Mouse (Mus musculus) forebrain, postnatal 0 days (tissue): ENCODE results near the gene Asl. TPM values are rescaled to one million over a fixed set of nuclear protein-coding genes. Genes with fewer than 3 reads are reported as not detected.

ENCODE experiments used
- ATAC-seq: fragments of 200-750 bp; cut with Nextera tagmentation; 2 replicates; pipeline ENCODE4 v1.8.0; 2017; ENCODE audit warnings: mild to moderate bottlenecking, moderate library complexity
- DNase-seq: peaks from one replicate; pipeline ENCODE4 v3.0.0-alpha.2; 2015
- H3K27ac ChIP-seq: fragments of 300-500 bp; sonication (generic); 2 replicates; pipeline ENCODE4 v1.5.1; 2014; ENCODE audit warnings: low read depth, mild to moderate bottlenecking, antibody characterized with exemption, low read length, moderate library complexity, mixed read lengths
- H3K27me3 ChIP-seq: fragments of 300-500 bp; sonication (generic); 2 replicates; pipeline ENCODE4 v1.6.1; 2014; ENCODE audit warnings: mild to moderate bottlenecking, low read length, mixed read lengths; ENCODE audit not compliant: insufficient read depth
- H3K36me3 ChIP-seq: fragments of 300-500 bp; sonication (generic); 2 replicates; pipeline ENCODE4 v1.6.1; 2014; ENCODE audit warnings: mild to moderate bottlenecking, moderate library complexity; ENCODE audit not compliant: insufficient read depth
- H3K4me1 ChIP-seq: fragments of 300-500 bp; sonication (generic); 2 replicates; pipeline ENCODE4 v1.6.1; 2014; ENCODE audit warnings: antibody characterized with exemption; ENCODE audit not compliant: insufficient read depth
- H3K4me2 ChIP-seq: fragments of 300-500 bp; sonication (generic); 2 replicates; pipeline ENCODE4 v1.6.1; 2014; ENCODE audit warnings: low read depth, mild to moderate bottlenecking, moderate library complexity
- H3K4me3 ChIP-seq: fragments of 300-500 bp; sonication (generic); 2 replicates; pipeline ENCODE4 v1.5.1; 2014; ENCODE audit warnings: low read depth, low read length, mixed read lengths
- H3K9ac ChIP-seq: fragments of 300-500 bp; sonication (generic); 2 replicates; pipeline ENCODE4 v1.6.1; 2014; ENCODE audit warnings: mild to moderate bottlenecking
- H3K9me3 ChIP-seq: fragments of 300-500 bp; sonication (generic); 2 replicates; pipeline ENCODE4 v1.6.1; 2016; ENCODE audit warnings: low read length
- CTCF ChIP-seq: sonication (generic); IDR thresholded peaks from 2 replicates; pipeline ENCODE4 v1.5.1; 2016; ENCODE audit warnings: antibody characterized with exemption, control low read depth, low read depth
- WGBS: fragments of 180-500 bp; shearing (Covaris S2); extraction: QIAGEN DNeasy Blood & Tissue Kit; methylation state at CpG from one replicate; pipeline ENCODE4 v1.1.7; 2014; 5-methylcytosine and 5-hydroxymethylcytosine counted together
- polyA plus RNA-seq: library from polyadenylated mRNA; unstranded; fragments of >200 nt; fragmentation: Nextera tagmentation; extraction: Ambion mirVana; gene quantifications from 2 replicates; pipeline ENCODE4 v1.2.1, GENCODE M21; 2015
- total RNA-seq: library from RNA; depleted of rRNA; stranded (reverse); fragments of >200 nt; gene quantifications from 2 replicates; pipeline ENCODE4 v1.2.3, GENCODE M21; 2014; rRNA removed

Gene Asl
- total RNA-seq, result 28.7 and 33.2 TPM in 2 replicates
- 32.5 and 39.3 TPM in 2 replicates for polyA plus RNA-seq

GRCm38 (mm10) chr5:130029142-130029897 is at the start of gene Asl, which contains the start of gene Crcp:
TSS of gene Asl (minus strand) at chr5:130029247.
TSS of gene Crcp (plus strand) at chr5:130029290.
- ATAC-seq, result peak; percentile 94
- no peak for TF ChIP-seq CTCF
- WGBS, result 2% methylated on average over 51 of the region's 51 CpGs
- Histone ChIP-seq H3K9ac (peak within 1 kb of the TSS; percentile 82), H3K27ac (peak within 1 kb of the TSS; percentile 94), H3K27me3 (no peaks in the 10 kb centered on the region), H3K4me1 (0 out of 2 replicates have a peak, but pooled peaks cover 7% of the 10 kb centered on the region), H3K4me2 (peak within 1 kb of the TSS; percentile 52), H3K36me3 (no peaks in the 10 kb centered on the region), H3K9me3 (no peaks in the 10 kb centered on the region), H3K4me3 (peak within 1 kb of the TSS; percentile 64)
- DNase-seq, result peak; percentile 91

GRCm38 (mm10) chr5:130078834-130079156 is 49.7 kb upstream of the Asl start:
- DNase-seq (no peak), ATAC-seq (peak; percentile 21)
- 40% methylated on average over 6 of the region's 6 CpGs for WGBS
- no peaks in the 10 kb centered on the region for H3K9me3 ChIP-seq
- TF ChIP-seq CTCF, result no peak
- peak overlapping the region; percentile 64 for H3K27ac ChIP-seq
- peak overlapping the region; percentile 87 for H3K4me3 ChIP-seq
- no peaks in the 10 kb centered on the region for H3K36me3 ChIP-seq
- H3K9ac ChIP-seq, result peak overlapping the region; percentile 94
- H3K4me2 ChIP-seq, result peak overlapping the region; percentile 57
- H3K27me3 ChIP-seq, result no peaks in the 10 kb centered on the region
- H3K4me1 ChIP-seq, result peaks cover 3% of the 10 kb centered on the region; the same call in 1 of the 2 replicates

DNA sequence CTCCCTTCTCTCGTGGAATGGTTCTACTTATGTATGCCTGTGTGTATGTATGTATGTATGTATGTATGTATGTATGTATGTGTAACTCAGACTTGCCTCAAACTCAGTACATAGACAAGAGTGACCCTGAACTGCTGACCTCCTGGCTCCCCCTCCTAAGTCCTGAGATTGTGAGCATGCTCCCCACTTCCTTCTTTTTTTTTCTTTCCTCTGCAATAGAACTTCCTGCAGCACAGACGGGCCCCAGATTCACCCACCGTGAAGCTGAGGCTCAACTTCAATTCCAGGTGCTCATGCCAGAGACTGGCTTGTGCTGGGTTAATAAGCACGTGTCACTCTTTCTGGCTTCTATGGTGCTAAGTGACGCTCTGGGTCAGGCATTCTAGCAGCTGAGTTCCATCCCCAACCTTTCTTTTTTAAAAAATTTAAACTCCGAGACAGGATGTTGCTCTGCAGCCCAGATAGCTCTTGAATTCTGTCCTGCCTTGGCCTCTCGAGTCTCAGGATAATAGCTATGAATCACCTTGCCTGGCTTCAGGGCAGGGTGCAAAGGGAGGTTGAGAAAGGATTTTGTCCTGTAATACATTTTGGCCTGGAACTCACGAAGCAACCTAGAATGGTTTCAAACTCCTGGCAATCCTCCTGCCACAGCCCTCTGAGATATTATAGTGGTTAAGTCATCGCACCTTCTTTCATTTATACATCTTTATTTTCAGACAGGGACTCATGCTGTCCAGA is 49.2 kb upstream of the Asl start:
- Histone ChIP-seq H3K27me3 (no peaks in the 10 kb centered on the region), H3K4me1 (peaks cover 3% of the 10 kb centered on the region; the same call in 1 of the 2 replicates), H3K36me3 (no peaks in the 10 kb centered on the region), H3K9me3 (no peaks in the 10 kb centered on the region), H3K9ac (no peak overlapping the region), H3K27ac (no peak overlapping the region), H3K4me3 (no peak overlapping the region), H3K4me2 (no peak overlapping the region)
- no peak for DNase-seq
- WGBS, result 85% methylated on average over 9 of the region's 9 CpGs
- ATAC-seq, result no peak
- TF ChIP-seq CTCF, result no peak

DNA sequence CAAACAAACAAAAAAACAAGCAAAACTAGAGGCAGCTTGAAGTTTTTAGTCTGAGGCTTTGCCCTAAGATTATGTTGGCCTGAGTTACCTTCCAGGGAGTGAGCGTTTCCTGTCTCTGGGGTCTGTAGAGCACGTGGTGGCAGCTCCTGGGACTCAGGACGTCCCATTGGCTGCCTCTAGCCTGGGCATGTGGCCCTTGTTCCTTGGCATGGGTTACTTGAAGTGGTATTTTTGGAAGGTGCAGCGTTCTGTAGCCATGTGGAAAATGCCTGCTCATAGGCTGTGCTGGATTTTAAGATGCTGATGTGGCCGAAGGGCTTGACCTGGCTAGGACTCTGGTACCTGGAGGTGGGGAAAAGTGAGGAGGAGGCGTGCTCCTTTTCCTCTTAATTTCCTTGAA is 47.3 kb upstream of the Asl start:
- H3K36me3 ChIP-seq, result no peaks in the 10 kb centered on the region
- peaks cover 3% of the 10 kb centered on the region; the same call in 1 of the 2 replicates for H3K4me1 ChIP-seq
- 57% methylated on average over 6 of the region's 6 CpGs for WGBS
- no peak overlapping the region for H3K27ac ChIP-seq
- no peak overlapping the region for H3K4me2 ChIP-seq
- no peak overlapping the region for H3K9ac ChIP-seq
- no peak for TF ChIP-seq CTCF
- no peaks in the 10 kb centered on the region for H3K27me3 ChIP-seq
- DNase-seq (no peak), ATAC-seq (no peak)
- H3K9me3 ChIP-seq, result no peaks in the 10 kb centered on the region
- no peak overlapping the region for H3K4me3 ChIP-seq

GRCm38 (mm10) chr5:130074491-130074890 is 45.4 kb upstream of the Asl start:
- no peaks in the 10 kb centered on the region for H3K36me3 ChIP-seq
- H3K9me3 ChIP-seq, result no peaks in the 10 kb centered on the region
- 69% methylated on average over 6 of the region's 6 CpGs for WGBS
- peaks cover 3% of the 10 kb centered on the region; the same call in 1 of the 2 replicates for H3K4me1 ChIP-seq
- TF ChIP-seq CTCF, result no peak
- H3K4me2 ChIP-seq, result no peak overlapping the region
- no peak overlapping the region for H3K9ac ChIP-seq
- no peak for DNase-seq
- no peak overlapping the region for H3K4me3 ChIP-seq
- no peaks in the 10 kb centered on the region for H3K27me3 ChIP-seq
- H3K27ac ChIP-seq, result no peak overlapping the region
- ATAC-seq, result no peak

GRCm38 (mm10) chr5:130073026-130073425 is 44.0 kb upstream of the Asl start, which contains the start of gene Tpst1:
TSS of gene Tpst1 (plus strand) at chr5:130073326.
- no peak for TF ChIP-seq CTCF
- Histone ChIP-seq H3K4me2 (no peak within 1 kb of the TSS), H3K4me1 (no peaks in the 10 kb centered on the region), H3K36me3 (no peaks in the 10 kb centered on the region), H3K9me3 (no peaks in the 10 kb centered on the region), H3K27me3 (no peaks in the 10 kb centered on the region), H3K27ac (no peak within 1 kb of the TSS), H3K4me3 (no peak within 1 kb of the TSS), H3K9ac (no peak within 1 kb of the TSS)
- 93% methylated on average over 6 of the region's 6 CpGs for WGBS
- DNase-seq, result no peak
- ATAC-seq, result no peak

DNA sequence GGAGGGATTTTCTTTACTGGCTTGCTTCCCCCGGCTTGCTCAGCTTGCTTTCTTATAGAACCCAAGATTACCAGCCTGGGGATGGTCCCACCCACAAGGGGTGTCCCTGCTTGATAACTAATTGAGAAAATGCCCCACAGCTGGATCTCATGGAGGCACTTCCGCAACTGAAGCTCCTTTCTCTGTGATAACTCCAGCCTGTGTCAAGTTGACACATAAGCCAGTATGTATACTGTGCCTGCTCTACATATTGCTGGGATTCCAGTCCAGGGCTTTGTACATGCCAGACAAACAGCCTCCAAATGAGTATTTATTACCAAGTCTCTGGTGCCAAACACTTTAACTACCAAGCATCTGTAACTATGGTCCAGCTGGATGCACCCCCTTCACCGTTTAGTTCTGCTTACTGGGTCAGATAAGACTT is 38.8 kb upstream of the Asl start:
- Histone ChIP-seq H3K9me3 (no peaks in the 10 kb centered on the region), H3K27me3 (no peaks in the 10 kb centered on the region), H3K27ac (no peak overlapping the region), H3K36me3 (no peaks in the 10 kb centered on the region), H3K4me2 (no peak overlapping the region), H3K4me1 (no peaks in the 10 kb centered on the region), H3K4me3 (no peak overlapping the region), H3K9ac (no peak overlapping the region)
- DNase-seq (no peak), ATAC-seq (no peak)
- no peak for TF ChIP-seq CTCF
- 75% methylated on average over 3 of the region's 3 CpGs for WGBS
